ENCODE assay signal across 22 mouse cellular contexts in the genomic region with DNA sequence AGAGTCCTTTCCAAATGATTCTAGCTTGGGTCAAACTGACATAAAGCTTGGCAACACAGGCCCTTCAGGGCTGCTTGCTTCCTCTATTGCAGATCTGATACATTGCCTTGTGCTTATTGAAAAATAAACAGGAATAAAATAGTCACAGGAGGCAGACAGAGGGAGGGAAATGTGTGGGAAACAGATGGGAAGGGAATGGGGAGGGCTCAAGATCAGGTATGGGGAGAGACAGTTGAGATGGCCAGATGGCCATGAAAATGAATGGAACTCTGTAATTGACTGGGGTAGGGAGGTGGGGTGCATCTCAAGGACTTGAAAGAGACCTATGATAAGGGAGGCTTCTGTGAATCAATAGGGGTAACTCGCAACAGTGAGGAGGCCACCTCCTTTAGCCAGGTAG.
"Had no signal": no experiment of that assay in that cellular context is flagged by ENCODE, and none has a peak within 500 bp of the region (broad histone marks: within the 10 kb centered on the region; RNA-seq: fewer than 3 reads in every experiment).

No protein-coding gene starts in this region.

- DNase-seq: kidney, postnatal 10 days; kidney, postnatal 36 days; liver; lung, adult 18-20 months; lung, postnatal 10 days; lung, postnatal 36 days; right cerebral cortex, postnatal 14 days; right cerebral cortex, postnatal 4 days; thymus, adult 2 months; thymus, postnatal 14 days had no signal

- H3K27ac ChIP-seq: kidney, embryonic 15.5 days; limb, embryonic 10.5 days; limb, embryonic 13.5 days; liver, embryonic 12.5 days; liver, embryonic 15.5 days; lung, embryonic 15.5 days; midbrain, embryonic 10.5 days; midbrain, embryonic 13.5 days; stomach, postnatal 0 days had no signal

- ATAC-seq: liver, embryonic 12.5 days; midbrain, embryonic 13.5 days; midbrain, embryonic 16.5 days had no signal

- H3K4me3 ChIP-seq: kidney, embryonic 15.5 days; limb, embryonic 10.5 days; limb, embryonic 13.5 days; liver, embryonic 12.5 days; liver, embryonic 15.5 days; lung, embryonic 15.5 days; megakaryocyte, embryonic 14.5 days; midbrain, embryonic 10.5 days; midbrain, embryonic 13.5 days; myocyte had no signal
